Mouse (Mus musculus) ES-CJ7 (cell line): ENCODE results near the gene Npas4.
"Not testable (repeated sequence)": the region's sequence is repeated elsewhere in the genome, so short reads cannot be mapped to it uniquely, and the experiment has no call there.

Experiments
- DNase-seq: peaks from one replicate; pipeline ENCODE4 v3.0.0; 2011; ENCODE audit warnings: low read depth, low spot score

Gene Npas4

DNA sequence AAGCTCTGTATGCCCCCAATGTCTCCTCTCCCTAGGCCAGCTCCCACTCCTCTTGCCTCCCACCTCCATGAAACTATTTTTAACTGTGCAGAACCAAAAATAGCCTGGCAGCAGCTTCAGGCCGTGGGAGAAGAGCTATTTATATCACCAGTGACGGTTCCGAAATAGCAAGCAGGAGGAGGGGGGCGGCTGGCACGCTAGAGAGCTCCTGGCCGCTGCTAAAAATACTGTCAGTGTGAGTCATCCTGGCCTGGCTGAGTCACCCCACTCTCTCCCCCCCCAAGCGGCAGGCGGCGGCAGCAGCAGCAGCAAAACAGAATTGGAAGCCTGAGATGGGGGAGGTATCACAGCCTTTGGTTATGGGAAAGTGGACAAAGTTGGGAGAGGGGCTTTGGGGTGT is 2.8 kb upstream of the Npas4 start:
- DNase-seq, result no peak

DNA sequence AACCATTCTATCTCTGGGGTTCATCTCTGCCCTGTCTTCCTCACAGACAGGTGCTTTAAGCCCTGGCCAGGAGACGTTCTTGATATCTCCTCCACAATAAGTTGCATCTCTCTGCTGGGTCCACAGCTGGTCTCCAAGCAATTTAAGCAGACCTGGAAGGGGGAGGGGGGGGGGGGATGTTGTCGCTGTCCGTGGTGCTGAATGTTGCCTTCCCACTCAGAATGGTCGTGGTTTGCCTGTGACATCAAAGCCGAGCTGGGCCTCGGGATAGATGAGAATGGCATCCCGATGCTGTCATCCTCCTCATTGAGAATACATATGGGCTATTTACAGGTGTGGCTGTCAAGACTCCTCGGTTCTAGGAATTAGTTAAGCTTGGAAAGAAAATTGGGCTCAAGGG is 2.3 kb upstream of the Npas4 start:
- DNase-seq, result no peak

DNA sequence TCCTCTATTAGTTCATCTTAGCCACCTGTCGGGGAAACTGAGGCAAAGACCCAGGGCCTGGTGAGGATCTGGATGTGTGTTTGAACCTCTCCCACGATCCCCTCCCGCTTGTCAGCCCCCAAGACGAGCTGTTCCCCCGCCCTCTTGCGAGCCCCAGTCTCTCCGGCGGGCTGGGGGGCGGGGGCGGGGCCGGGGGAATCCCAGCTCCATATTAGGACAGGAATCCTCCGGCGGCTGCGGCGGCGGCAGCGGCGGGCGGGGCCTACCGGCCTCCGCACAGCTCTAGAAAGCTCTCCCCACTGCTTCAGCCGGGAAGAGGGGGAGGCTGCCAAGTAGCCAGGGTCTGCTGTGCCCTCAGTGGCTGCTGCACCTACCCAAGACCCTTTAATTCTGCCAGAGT is 600 bp upstream of the Npas4 start:
- no peak for DNase-seq

DNA sequence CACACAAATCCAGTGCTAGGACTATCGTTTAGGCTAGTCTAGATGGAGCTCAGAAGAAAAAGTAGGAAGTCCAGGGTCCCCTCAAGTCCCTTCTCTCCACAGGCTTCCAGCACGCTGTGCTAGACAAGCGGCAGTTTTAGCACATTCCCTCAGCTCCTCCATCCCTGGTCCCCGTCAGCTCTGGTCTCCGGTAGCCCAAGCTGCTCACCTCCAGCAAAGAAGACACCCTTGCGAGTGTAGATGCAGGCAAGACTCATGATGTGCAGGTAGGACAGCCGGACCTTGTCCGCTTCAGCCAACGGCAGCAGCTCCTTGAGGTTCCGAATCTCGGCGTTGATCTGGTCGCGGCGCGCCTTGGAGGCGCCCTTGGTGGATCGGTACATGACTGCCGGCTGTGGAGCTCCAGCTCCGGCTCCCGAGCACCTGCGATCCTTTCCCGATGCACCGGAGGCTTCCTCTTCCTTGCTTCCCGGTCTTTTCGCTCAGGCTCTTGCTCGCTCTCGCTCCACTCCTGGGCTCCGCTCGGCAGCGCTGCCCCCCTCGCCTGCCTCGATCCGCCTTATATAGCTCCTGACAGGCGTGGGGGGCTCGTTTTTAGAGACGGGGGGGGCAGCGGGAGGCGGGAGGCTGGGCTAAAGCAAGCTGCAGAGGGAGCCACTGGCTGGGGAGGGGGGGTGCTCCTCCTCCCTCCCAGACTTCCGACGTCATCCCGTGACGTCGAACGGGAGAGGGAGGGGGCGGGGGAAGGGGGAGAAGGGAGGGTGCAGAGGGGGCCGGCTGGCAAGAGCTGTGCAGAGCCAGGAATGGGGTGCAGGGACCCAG is 471 bp downstream of the Npas4 start:
- no peak for DNase-seq

DNA sequence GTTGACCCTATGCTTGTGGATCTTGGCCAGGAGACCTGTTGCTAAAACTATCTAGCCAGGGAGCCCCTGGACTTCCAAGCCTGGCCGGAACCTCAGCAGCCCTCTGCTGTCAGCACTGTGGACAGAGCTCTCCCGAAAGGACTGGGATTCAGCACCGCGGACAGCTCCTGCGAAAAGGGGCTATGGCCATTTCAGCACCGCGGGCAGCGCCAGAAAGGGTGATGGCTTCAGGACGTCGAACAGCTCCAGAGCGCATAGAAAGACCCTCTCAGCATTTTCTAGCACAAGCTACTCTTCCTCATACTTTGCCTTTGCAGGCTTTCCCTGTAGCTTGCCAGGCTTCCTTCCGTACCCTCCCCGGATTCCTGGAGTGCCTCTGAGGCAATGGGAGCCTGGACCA is 1.1 kb downstream of the Npas4 start:
- DNase-seq, result peak; percentile 86

DNA sequence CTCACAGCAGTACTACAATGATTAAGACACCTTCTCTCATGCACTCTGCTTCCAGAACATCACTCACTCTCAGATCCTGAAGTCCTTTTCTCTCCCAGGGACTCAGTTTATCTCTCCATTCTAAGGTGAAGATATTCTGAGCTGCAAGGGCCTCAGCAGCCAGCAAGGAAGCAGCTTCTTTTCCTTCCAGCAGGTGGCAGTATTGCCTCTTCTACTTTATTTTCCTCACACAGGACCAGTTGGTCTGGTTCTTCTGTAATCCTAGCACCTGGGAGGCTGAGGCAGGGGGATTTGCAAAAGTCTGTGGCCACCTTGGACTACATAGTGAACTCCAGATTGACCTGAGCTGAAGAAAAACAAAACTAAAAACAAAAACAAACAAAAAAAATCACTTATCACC is 8.3 kb downstream of the Npas4 start:
- peak; percentile 79 for DNase-seq

DNA sequence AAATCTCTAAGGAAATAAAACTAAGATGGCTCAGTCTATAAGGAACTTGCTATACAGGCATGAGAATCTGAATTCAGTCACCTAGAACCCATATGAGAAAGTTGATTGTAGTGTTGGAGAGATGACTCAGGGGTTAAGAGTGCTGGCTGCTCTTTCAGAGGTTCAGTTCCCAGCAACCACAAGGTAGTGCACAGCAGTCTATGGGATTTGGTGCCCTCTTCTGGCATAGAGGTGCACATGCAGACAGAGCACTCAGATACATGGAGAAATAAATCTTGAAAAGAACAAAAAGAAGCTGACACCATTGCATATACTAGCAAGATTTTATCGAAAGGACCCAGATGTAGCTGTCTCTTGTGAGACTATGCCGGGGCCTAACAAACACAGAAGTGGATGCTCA is 21.9 kb downstream of the Npas4 start:
- DNase-seq, result peak; percentile 74

DNA sequence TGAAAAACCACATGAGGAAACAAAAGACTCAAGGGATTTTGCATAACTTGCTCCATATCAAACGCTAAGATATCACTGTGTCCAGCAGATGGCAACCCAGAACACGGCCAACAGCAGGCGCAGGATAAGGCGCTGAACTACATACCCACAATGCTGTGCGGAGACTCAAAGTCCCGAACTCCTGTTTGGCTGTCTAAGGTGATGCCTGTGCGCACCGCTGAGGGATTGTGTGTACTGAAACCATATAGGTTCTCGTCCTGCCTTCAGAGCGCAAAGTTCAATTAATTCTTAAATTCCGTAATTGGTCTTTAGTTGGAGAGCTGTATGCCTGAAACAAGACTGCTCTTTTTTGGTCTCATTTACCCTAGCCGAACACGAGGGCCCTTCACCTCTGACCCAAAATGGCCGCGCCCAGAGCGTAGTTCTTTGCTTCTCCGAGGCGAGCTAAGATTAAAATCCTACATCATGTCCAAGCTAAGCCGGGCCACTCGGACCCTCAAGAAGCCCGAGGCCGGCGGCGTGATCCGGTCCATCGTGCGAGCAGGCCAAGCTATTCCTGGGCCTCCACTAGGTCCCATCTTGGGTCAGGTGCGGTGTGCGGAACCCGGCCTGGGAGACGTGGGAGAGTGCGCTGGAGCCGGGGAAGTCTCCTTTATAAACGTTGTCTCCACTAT is 28.1 kb downstream of the Npas4 start, which contains the start of gene Mrpl11:
Gene Mrpl11, plus strand, starts transcription at position 220 of the 674 bp plus-strand sequence.
- DNase-seq, result peak; percentile 97

DNA sequence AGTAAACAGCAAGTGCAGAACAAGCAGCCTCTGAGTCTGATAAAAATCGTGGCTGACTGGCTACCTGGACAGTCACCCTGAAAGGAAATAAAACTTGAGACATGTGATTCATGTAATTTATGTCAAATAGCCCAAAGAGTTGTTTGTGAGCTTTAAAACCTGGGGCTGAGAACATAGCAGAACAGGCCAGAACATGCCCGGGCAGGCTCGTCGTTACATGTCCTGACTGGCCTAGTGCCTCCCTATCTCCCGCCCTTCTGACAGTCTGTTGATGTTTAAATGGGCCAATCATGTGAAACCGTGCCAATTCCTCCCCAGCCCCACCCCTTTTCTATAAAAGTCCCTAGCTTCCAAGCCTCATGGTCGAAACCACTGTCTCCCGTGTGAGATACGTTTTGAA is 41.5 kb downstream of the Npas4 start:
- not testable (repeated sequence) for DNase-seq

DNA sequence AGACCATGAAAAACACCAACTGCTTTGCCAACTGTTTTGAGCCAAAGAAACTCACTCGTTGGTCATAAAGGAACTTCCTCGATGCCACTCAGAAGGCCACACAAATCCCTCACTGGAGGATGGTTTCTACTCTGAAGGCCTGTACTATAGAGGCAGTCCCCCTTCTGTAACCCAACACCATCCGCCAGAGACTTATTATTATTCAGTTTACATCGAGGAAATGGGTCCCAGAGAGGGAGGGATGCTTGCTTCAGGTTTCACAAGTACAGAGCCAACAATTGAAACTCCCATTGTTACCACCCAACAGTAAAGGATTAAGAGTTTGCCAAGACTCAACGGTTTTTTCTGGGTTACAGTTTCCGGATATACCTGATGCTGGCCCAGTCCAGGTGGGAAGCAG is 44.6 kb downstream of the Npas4 start:
- peak; percentile 67 for DNase-seq

DNA sequence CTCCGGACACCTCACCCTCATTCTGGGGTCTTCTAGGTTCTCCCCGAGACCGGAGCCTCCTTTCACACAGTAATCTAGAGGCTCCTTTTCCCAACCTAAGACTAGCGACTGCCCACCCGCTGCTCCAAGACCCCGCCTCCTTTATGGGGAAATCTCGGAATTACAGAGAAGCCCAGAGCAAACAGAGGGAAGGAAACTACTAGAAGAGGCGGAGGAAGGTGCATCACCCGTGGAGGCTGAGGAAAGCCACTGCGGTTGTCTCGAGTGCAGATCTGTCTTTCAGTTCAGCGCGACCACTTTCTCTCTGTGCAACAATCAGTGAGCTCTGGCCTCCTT is 46.9 kb downstream of the Npas4 start:
- DNase-seq, result no peak

DNA sequence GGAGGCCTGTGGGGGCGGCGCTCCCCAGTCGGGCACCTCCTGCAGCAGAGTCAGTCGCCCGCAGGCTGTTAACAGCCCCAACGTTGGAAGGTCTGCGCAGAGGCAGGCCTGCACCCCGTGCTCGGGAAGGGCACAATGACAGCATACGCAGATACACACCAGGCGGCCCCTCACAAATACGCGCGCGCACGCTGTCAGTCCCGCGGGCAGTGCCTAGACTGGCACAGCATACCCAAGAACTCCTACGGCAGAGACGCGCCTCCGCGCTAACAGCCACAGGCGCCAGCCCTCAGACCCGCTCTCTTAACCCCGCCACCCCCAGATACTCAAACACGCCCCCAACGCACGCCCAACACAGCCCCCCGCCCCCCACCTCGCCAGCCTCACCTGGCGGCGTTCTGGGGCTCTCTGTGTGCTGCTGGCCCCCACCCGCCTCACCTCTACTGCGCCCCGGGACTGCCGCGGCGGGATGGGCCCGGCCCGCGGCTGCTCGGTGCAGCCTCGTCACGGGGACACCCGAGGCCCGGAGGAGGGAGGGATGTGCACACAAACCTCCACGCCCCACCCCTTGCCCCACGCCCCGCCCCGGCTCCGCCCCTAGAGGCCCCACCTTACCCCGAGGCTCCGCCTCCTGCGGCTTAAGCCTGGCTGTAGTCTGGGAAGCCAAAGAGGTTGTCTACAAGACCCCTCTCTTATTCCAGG is 47.4 kb downstream of the Npas4 start, which contains the start of gene Peli3:
Gene Peli3, minus strand, starts transcription at position 577 of the 702 bp plus-strand sequence.
- peak; percentile 74 for DNase-seq

DNA sequence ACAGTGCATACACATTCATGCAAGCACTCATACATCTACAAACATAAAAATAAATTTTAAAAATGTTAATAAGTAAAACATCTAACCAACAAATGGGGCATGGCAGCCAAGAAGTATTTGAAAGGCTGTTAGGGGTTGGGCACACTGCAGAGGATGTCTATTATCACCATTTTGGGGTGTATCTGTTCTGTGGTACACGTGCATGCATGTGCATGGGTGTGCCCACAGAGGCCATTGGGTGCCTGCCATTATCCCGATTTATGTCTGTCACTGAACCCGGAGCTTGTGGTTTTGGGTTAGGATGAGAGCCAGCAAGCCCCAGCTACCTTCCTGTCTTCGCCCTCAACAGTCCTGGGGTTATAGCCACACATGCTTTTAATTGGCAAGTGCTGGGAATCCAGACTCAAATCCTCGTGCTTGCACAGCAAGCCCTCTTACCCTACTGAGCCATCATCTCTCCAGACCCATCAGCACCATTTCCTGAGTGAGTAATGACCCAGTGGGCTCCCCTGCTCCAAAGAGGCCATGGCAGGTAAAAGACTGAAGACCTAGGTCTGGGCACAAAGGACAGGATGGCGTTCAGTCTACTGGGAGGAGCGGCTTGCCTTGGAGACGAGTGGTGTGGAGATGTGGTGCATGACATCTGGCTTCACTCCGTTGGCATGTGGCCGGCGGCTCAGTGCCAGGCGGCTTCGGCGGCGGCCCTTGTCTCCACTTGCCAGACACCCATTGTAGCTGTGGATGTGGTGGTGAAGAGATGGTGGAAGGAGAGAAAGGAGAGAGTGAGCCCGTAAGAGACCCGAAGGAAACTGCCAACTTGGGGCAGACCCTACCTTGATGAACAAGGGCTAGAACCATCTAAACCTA is 52.4 kb downstream of the Npas4 start:
- no peak for DNase-seq

DNA sequence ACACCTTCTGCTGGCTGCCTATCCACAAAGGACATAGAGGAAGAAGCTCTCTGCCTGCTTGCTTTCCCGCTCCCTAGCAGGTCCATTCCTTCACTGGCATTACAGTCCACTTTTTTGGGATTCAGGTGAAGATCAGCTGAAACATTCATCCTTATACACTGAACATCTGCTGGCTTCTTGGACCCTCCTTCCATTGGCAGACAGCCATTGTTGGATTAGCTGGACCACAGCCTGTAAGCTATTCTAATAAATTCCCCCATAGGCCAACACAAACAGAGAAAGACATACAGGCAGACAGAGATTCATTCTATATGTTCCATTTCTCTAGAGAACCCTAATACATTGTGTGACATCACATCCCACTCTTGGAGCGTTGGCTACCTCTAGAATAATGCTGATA is 53.2 kb downstream of the Npas4 start:
- no peak for DNase-seq
